Mouse (Mus musculus) T-cell, adult 2 months (primary cell): Measurements from ENCODE around the gene Trpm3.

Experiments
- DNase-seq: peaks from one replicate; pipeline ENCODE4 v3.0.0; 2022; ENCODE audit warnings: low spot score

Trpm3 gene

DNA sequence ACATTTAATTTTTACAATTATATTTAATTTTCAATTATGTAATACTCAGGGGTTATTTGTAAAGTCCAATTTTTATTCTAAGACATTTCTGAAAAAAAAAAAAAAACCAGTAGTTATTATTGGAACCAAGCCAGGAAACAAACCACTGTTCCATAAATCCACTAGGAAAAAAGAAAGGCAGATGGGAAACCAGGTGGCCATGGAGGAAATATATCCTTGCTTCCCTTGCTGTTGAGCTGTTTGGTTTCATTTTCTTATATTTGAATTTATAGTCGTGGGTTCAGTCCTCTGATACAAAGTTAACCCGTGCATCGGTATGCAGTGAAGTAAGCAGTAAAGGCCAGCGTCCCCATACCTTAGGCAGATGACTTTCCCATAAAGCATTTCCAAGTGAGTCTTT lies 720.8 kb downstream of the Trpm3 start:
- no peak for DNase-seq

- DNase-seq = no peak
Observed at GRCm38 (mm10) chr19:22867456-22867855, 728.6 kb downstream of the Trpm3 start.

DNA sequence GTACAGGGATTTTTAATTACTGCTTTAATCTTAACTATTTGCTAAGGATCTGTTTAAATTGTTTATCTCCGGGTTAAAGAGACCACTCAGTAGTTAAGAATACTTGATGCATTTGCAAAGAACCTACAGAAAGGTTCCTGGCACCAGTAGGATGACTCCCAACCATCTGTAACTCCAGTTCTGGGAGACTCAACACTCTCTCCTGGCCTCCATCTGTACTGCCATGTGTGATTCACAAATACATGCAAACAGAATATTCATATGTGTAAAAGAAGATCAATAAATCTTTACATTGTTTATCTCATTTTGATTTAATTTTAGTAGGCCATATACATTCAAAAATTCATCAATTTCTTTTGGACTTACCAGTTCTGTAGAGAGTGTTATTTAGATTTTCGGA lies 731.0 kb downstream of the Trpm3 start:
- no peak for DNase-seq

GRCm38 (mm10) chr19:22872456-22872855 lies 733.6 kb downstream of the Trpm3 start:
- no peak for DNase-seq

- DNase-seq = no peak
Observed at GRCm38 (mm10) chr19:22880199-22880598, 741.4 kb downstream of the Trpm3 start.

DNA sequence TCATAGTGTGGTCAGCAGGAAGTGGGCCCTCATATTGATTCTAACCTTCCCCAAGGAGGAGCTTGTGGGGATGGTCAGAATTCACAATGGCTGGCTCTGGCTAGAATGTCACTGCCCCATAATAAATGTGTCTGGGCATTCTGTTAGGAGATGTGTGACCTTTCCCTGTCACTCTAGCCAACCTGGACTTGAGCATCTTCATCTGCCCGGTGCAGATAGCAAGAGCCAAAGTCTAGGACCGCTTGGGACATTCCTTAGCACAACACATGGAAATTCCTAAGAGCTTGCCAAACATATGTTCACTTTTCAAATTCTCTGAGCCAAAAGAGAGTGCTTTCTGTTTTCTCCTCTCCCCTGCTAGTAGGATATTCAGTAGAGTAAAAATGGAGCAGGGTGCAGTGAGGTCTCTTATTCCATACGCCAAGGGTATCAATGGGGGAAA lies 743.8 kb downstream of the Trpm3 start:
- no peak for DNase-seq

GRCm38 (mm10) chr19:22883154-22883553 lies 744.3 kb downstream of the Trpm3 start:
- no peak for DNase-seq

DNA sequence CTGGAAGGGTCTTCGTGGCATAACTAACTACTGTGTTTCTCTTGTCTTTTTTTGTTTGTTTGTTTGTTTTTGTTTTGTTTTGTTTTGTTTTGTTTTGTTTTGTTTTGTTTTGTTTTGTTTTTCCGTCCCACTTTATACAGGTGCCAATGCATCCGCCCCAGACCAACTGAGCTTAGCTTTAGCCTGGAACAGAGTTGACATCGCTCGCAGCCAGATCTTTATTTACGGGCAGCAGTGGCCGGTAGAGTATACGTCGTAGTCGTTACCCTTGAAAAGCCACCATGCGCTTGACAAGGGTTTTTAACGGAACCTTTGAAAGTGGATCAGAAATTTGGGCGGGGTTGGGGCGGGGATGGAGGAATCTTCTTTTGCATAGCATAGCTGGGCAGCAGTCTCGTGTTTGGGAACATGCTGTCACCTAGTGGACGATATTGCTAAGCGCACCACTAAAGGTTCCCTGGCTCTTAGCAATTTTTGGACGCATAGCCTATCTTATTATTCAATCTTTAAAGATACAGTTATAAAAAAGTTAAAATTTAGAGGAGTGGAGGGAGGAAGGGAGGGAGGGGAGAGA lies 745.0 kb downstream of the Trpm3 start:
- DNase-seq = no peak

- no peak for DNase-seq
Observed at GRCm38 (mm10) chr19:22884357-22884756, 745.5 kb downstream of the Trpm3 start.

DNA sequence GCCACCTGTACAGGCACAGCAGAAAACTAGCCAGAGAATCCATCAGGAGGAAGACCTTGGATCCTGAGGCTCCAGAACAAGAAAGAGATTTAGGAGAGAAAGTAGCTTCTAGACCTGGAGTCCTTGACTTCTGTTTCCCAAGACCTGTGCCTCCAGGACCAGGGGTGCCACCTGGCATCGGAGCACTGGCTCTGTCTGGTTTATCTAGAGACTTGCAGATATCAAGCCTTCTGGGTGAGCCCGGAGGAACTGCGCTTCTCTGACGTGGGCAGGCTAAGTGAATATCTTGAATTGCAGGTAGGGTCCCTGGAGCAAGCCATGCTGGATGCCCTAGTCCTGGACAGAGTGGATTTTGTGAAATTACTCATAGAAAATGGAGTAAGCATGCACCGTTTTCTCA lies 746.2 kb downstream of the Trpm3 start:
- DNase-seq = no peak

GRCm38 (mm10) chr19:22901892-22902291 lies 763.0 kb downstream of the Trpm3 start:
- no peak for DNase-seq

GRCm38 (mm10) chr19:22902386-22902785 lies 763.5 kb downstream of the Trpm3 start:
- no peak for DNase-seq

DNA sequence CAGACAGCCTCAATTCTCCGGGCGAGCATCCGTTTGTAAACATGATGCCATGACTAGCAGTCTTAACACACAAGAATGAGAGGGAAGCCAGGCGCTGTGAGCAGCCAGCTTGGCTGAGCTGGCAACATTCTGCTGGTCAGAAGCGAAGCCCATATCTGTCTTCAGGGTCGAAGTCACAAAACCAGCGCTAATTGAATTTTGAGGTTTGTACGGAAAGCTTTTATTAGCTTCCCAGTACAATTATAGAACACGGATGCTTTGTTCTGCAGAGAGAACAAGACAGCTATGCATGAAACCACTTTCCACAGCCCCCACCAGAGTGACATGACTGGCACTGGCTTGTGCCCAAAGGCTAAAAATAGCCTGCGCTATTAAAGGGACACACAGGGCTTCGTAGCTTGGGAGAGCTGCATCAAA lies 766.2 kb downstream of the Trpm3 start:
- DNase-seq = no peak

DNA sequence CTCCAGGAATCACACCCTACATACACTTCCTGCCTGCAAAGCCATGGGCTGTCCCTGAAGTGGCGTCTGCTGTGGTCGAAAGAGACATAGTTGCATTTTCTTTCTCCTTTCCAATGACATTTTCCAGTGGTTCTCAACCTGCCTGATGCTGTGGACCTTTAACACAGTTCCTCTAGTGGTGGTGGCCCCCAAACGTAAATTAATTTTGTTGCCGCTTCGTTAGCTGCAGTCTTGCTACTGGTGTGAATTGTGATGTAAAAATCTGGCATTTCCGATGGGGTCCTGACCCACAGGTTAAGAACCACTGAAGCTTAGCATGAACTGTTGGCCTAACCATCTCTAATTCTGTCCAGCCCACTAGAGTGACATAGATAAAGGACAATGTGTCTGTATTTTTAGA lies 771.8 kb downstream of the Trpm3 start:
- no peak for DNase-seq

GRCm38 (mm10) chr19:22912971-22913370 lies 774.1 kb downstream of the Trpm3 start:
- DNase-seq = no peak

DNA sequence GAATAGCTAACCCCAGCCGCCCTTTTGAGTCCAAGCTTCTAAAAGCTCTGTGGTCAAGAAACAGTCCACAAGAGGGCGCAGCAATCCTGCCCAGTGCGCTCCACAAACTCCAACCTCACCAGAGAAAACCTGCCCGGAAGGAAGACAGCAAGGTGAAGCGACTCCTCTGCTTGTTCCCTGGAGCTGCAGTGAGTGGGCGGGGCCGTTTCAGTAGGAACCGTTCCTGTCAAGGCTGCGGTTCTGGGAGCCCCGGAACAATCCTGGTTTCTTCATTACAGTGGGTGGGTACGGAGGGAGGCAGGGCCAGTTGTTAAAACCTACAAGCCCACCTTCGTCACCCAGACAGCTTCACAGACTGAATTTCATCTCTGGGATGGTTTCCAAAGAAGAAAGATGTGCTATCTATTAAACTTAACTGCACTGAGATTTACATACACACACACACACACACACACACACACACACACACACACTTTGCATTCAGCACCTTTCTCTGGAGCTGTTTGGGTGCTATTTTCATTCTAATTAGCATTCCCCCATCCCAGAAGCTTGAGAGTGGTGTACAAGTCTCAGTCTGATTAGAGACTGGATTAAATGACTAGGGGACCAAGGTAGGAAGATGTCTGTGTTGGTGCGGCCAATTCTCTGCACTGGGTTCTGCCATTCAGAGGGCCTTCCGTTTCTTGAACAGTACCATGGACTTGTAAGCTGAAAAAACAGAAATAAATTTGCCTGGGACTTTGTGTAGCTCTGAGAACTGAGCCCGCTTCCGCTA lies 777.2 kb downstream of the Trpm3 start:
- DNase-seq = peak; percentile 6

DNA sequence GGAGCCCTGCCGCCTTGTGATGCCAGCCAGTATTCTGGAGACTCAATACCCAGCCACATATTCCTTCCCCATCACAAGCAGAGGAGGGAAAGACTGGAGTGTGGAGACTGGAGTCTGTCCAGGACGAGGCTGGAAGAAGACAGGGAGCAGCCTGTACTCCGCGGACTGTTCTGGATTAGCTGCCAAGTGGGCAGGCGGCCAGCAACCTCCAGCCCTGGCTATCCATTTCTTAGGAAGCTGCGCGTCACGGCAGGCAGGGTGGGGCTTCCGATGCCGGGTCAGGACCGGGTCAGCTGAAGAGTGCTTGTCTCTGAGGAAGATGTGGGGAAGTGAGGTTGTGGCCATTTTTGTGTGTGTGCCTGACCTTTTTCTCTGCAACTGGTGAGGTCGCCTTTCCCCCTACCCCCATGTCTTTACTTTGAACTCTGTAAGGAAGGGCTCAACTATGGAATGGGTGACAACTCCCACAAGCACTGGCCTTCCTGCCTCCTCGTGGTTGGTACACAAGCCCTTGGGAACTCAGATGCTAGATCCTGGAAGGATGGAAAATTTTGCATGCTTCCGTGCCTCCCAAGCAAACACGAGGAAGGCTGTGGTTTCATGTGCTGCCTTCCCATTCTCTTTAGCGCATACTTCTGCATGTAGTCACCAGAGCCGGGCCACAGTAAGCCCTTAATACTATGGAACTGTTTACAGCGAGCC lies 777.9 kb downstream of the Trpm3 start:
- no peak for DNase-seq

DNA sequence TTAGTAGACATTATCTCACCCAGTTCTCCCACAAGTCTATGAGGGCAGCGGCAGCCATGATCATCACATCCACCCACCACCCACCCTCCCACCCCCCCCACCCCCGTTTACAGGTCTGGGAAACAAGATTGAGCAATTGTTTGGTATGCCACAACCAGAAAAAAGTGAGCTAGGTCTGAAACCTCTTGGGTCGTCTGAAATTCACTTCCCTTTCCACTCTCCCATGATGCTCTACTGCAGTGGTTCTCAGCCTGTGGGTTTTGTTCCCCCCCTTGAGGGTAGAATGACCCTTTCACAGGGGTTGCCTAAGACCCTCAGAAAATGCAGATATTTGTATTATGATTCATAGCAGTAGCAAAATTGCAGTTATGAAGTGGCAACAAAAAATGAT lies 778.5 kb downstream of the Trpm3 start:
- DNase-seq = no peak

DNA sequence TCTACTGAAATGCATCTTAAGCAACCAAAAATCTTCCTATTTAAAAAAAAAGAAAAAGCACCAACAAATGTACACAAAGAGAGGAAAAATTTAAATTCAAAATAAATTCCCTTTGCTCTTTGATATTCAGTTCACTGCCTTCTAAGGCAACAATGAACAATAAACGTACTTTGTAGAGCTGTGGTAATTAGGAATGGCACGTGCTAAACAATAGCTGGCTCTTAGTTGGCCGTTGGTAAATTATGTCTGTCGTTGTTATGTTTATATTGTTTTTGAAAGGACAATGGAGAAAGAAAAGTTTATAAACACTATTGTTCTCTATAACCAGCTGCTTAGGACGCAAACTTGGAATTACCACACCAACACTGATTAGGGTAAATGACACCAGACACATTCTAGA lies 782.1 kb downstream of the Trpm3 start:
- DNase-seq = no peak

DNA sequence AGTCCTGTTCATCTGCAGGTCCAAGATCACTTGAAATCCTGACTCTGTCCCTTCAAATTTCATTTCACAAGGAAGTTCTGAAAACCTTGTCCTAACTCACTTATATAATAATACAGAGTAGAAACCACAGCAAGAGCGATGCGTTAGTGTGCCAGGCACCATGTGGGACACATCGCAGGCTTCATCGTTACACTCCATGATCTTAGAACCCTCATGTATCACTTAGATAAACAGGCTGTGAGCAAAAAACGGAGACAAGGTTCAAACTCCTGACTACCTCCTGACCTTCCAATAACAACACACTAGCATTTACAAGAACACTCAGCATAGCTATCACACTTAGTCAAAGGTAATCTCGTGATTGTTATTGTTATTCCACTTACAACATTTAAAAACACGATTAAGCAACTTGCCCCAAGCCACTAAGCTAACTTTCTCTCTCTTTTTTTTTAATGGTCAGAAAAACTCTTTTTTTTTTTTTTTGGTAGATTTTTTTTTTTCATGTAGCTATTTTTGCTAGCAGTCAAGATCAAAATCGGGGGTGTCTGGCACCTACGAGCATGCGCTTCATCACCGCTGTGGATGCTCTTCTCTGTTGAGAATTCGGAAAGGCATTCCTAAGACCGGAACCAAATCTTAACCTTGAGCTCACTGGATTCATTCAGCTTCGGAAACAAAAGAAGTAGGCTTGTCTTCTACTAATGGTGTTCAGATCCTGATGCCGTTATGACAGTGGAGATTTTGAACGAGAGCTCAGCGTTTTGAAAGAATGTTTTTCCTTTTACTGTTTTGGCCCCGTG lies 784.2 kb downstream of the Trpm3 start:
- DNase-seq = no peak

GRCm38 (mm10) chr19:22925284-22925683 lies 786.4 kb downstream of the Trpm3 start:
- DNase-seq = no peak

DNA sequence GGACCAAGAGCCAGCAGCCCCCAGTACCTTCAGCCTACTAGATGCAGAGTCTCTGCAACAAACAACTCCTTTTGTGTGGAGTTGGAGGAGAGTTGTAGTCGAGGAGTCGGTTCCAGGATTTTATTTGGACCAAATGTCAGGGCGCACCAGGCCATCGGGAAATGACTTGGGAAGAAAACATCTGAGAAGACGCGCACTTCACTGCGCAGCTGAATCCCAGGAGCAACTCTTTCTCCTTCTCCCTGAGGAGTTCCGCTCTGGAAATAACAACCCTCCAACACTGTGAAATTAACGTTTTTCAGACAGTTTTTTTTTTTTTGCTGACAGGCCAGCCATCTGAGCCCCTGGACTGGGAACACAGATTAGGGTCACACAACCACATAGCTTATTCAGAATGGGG lies 787.9 kb downstream of the Trpm3 start:
- no peak for DNase-seq
